Mouse (Mus musculus) layer of hippocampus, postnatal 14 days (tissue): ENCODE measurements around the gene Grk5. TPM values are rescaled to one million over a fixed set of nuclear protein-coding genes. Genes with fewer than 3 reads are reported as not detected.

ENCODE experiments used
- DNase-seq, 2 experiments: peaks; one replicate each; pipeline ENCODE4 v3.0.0; 2021 to 2022; ENCODE audit warnings: low spot score in 2 of 2, mixed read lengths in 1 of 2
- total RNA-seq, 2 experiments: library from RNA; stranded (reverse); gene quantifications; 2 replicates each; pipeline ENCODE4 v1.2.3; 2021

The Grk5 gene
- total RNA-seq, 2 experiments from 2014 or later: 8.8 to 9.1 TPM

- no peak for DNase-seq
Observed at GRCm38 (mm10) chr19:61052786-61053185, 163.2 kb downstream of the Grk5 start.

GRCm38 (mm10) chr19:61056783-61057410, 167.3 kb downstream of the Grk5 start:
- DNase-seq: no peak

GRCm38 (mm10) chr19:61057581-61057980, 168.0 kb downstream of the Grk5 start:
- no peak for DNase-seq

GRCm38 (mm10) chr19:61064386-61064785, 174.8 kb downstream of the Grk5 start:
- no peak for DNase-seq

- no peak for DNase-seq
Observed at GRCm38 (mm10) chr19:61065011-61065410, 175.5 kb downstream of the Grk5 start.

GRCm38 (mm10) chr19:61078622-61079021, 189.1 kb downstream of the Grk5 start:
- no peak for DNase-seq

- no peak for DNase-seq
Observed at GRCm38 (mm10) chr19:61080251-61080749, 190.8 kb downstream of the Grk5 start.

- DNase-seq: no peak
Observed at GRCm38 (mm10) chr19:61083006-61083405, 193.5 kb downstream of the Grk5 start.

GRCm38 (mm10) chr19:61084149-61084940, 194.8 kb downstream of the Grk5 start:
- DNase-seq: peak; percentile 90 to 93

- no peak for DNase-seq
Observed at GRCm38 (mm10) chr19:61085217-61085616, 195.7 kb downstream of the Grk5 start.

- no peak for DNase-seq
Observed at GRCm38 (mm10) chr19:61087781-61088180, 198.2 kb downstream of the Grk5 start.

- DNase-seq: no peak
Observed at GRCm38 (mm10) chr19:61089001-61089400, 199.5 kb downstream of the Grk5 start.

GRCm38 (mm10) chr19:61090541-61090940, 201.0 kb downstream of the Grk5 start:
- DNase-seq: no peak

- DNase-seq: no peak
Observed at GRCm38 (mm10) chr19:61096776-61097175, 207.2 kb downstream of the Grk5 start.

- DNase-seq: peak in 1 of 2 experiments; percentile 47
Observed at GRCm38 (mm10) chr19:61097764-61098163, 208.2 kb downstream of the Grk5 start.

GRCm38 (mm10) chr19:61110184-61110583, 220.6 kb downstream of the Grk5 start:
- no peak for DNase-seq

GRCm38 (mm10) chr19:61131096-61131495, 241.5 kb downstream of the Grk5 start:
- DNase-seq: no peak

GRCm38 (mm10) chr19:61138655-61139054, 249.1 kb downstream of the Grk5 start:
- no peak for DNase-seq

GRCm38 (mm10) chr19:61140342-61141206, 251.0 kb downstream of the Grk5 start, which contains the start of gene Zfp950:
TSS of gene Zfp950 (minus strand) at chr19:61140840.
- peak; percentile 70 to 90 for DNase-seq

GRCm38 (mm10) chr19:61141299-61141698, 251.8 kb downstream of the Grk5 start:
- no peak for DNase-seq
